Mouse (Mus musculus) heart, adult 2 months (tissue): Measurements from ENCODE around the gene Tchp.

Source experiments
- CTCF ChIP-seq: fragments of 200-600 bp; IDR thresholded peaks from 2 replicates; pipeline ENCODE4 v1.8.1; 2022; ENCODE audit warnings: antibody characterized with exemption, mild to moderate bottlenecking, moderate library complexity
- POLR2A ChIP-seq: fragments of 200-500 bp; IDR thresholded peaks from 2 replicates; pipeline ENCODE4 v1.6.1; 2011; ENCODE audit warnings: mild to moderate bottlenecking, low read depth, low read length, control low read depth; ENCODE audit not compliant: insufficient read depth

DNA sequence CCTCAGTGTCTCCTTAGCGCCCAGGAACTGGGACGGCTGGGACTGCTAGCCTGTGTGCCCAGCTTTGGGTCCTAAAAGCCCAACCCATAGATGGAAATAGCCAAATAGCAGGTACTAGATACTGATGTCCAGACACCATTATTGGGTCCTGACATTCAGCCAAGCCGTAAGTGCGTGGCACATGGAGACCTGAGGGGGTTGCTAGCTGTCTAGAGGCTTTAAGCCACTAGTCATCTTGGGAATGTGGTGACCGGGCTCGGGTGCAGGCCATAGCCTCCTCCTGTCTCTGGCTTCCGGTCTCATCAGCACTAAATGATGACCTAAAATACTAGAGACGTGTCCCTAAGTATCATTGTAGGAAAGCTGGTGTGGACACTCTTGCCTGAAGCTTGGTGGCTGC lies 10.4 kb downstream of the Tchp start:
- TF ChIP-seq CTCF (no peak), POLR2A (no peak)
